Mouse (Mus musculus) bone marrow macrophage, adult 2 months (primary cell): ENCODE results near the gene Prkce. TPM values are rescaled to one million over a fixed set of nuclear protein-coding genes. Genes with fewer than 3 reads are reported as not detected.

Experiments used
- H3K27ac ChIP-seq: 2 replicates; pipeline ENCODE4 v1.5.1; 2012; ENCODE audit warnings: low read depth, low read length; ENCODE audit not compliant: insufficient read depth
- H3K4me1 ChIP-seq: 2 replicates; pipeline ENCODE4 v1.6.1; 2012; ENCODE audit warnings: low read length; ENCODE audit not compliant: control insufficient read depth, insufficient read depth
- H3K4me3 ChIP-seq: 2 replicates; pipeline ENCODE4 v1.5.1; 2012; ENCODE audit warnings: mild to moderate bottlenecking, low read length, moderate library complexity; ENCODE audit not compliant: insufficient read depth
- CTCF ChIP-seq: IDR thresholded peaks from 2 replicates; pipeline ENCODE4 v1.5.1; 2012; ENCODE audit warnings: low read depth, mild to moderate bottlenecking, low read length, moderate library complexity
- POLR2A ChIP-seq: IDR thresholded peaks from 2 replicates; pipeline ENCODE4 v1.6.1; 2012; ENCODE audit warnings: mild to moderate bottlenecking, low read depth, low read length, borderline replicate concordance
- polyA plus RNA-seq: library from polyadenylated mRNA; stranded (reverse); fragments of >200 nt; gene quantifications from 2 replicates; pipeline ENCODE4 v1.2.4, GENCODE M21; 2012; ENCODE audit not compliant: missing spikeins, insufficient read depth, insufficient read length

Gene Prkce
- polyA plus RNA-seq, 1 experiment, result 1.8 TPM

DNA sequence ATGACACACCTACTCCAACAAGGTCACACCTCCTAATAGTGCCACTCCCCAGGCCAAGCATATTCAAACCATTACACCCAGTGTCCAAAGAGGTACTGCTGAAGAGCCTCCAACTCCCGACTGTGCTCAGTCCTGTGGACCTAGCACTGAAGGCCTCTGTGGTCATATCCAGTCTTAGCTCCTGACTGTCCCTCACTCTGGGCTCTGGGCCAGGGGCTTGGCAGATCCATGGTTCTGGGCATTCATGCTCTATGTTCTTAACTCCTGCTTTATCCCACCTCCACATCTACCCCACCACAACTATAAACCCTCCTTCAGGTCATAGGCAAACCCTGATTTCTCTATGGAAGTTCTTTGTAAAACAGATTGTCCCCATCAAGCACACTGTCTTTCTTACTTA, 485.2 kb downstream of the Prkce start:
- TF ChIP-seq POLR2A, result no peak
- no peak for TF ChIP-seq CTCF
- no peak overlapping the region for H3K4me3 ChIP-seq
- H3K27ac ChIP-seq, result no peak overlapping the region

DNA sequence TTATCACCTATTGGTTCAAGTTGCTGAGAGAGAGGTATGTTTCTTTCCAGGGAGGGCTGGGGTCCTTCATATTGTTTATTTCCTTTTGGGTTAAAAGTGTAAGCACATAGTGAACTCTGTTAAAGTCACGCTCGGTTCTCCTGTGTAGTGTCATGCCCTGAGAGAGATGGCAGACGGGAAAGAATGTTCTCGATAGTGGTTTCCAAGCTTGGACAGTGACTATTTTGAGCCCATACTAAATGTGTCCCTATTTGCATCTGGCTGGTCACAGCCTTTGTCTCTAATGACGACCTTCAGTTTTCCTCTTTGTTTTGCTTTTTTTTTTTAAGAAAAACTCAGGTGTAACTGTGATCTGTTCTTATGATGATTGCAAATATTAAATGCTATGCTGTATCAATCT, 488.8 kb downstream of the Prkce start:
- no peak for TF ChIP-seq CTCF
- no peak for TF ChIP-seq POLR2A
- H3K27ac ChIP-seq, result no peak overlapping the region
- H3K4me3 ChIP-seq, result no peak overlapping the region
- no peaks in the 10 kb centered on the region for H3K4me1 ChIP-seq

More for the DNA sequence above, 485.2 kb downstream of the Prkce start:
- H3K4me1 ChIP-seq, result no peaks in the 10 kb centered on the region

- no peak overlapping the region for H3K4me3 ChIP-seq
- TF ChIP-seq POLR2A (no peak), CTCF (no peak)
- no peak overlapping the region for H3K27ac ChIP-seq
- peaks cover 31% of the 10 kb centered on the region for H3K4me1 ChIP-seq
Measured at GRCm38 (mm10) chr17:86662301-86662700, 494.7 kb downstream of the Prkce start.

- H3K4me3 ChIP-seq, result no peak overlapping the region
- TF ChIP-seq POLR2A (no peak), CTCF (no peak)
- peak overlapping the region; percentile 98 for H3K27ac ChIP-seq
- peaks cover 39% of the 10 kb centered on the region for H3K4me1 ChIP-seq
Measured at GRCm38 (mm10) chr17:86663471-86663870, 495.9 kb downstream of the Prkce start.

- Histone ChIP-seq H3K4me3 (no peak overlapping the region), H3K4me1 (peaks cover 36% of the 10 kb centered on the region), H3K27ac (peak overlapping the region; percentile 21; the same call in 1 of the 2 replicates)
- TF ChIP-seq POLR2A, result no peak
Measured at GRCm38 (mm10) chr17:86667836-86668600, 500.4 kb downstream of the Prkce start.

DNA sequence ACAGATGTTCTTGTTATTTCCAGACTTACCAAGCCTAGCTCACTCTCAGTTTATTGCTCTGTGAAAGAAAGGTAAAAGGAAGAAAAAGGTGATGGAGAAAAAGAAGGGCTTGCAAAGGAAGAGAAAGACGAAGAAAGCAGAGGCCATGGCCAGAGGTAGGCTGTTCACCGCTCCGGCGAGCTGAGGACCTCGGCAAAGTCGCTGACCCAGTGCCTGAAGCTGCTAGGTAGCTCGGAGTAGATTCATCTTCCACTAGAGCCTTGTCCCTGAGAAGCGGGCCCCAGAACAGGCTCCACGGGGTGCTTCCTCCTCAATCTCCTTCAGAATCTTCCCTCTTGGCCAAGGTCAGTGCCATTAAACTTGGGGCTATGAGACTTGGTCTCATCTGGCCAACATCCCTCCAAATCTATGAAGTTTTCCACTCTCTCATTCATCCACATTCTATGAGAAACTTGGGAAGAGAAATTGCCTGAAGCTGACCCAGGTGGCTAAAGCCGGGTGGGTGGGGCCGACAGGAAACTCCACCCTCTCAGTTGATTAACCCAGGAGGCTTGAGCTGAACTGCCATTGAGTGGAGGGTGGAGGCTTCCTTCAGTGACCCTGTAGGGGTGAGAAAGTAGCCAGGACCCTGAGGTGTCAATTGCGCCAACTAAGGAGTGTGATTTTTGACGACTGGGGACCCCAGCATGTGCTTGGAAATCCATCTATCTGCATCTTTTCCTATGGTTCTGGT, 502.2 kb downstream of the Prkce start:
- Histone ChIP-seq H3K4me1 (peaks cover 25% of the 10 kb centered on the region), H3K27ac (no peak overlapping the region), H3K4me3 (no peak overlapping the region)
- TF ChIP-seq POLR2A (no peak), CTCF (no peak)

DNA sequence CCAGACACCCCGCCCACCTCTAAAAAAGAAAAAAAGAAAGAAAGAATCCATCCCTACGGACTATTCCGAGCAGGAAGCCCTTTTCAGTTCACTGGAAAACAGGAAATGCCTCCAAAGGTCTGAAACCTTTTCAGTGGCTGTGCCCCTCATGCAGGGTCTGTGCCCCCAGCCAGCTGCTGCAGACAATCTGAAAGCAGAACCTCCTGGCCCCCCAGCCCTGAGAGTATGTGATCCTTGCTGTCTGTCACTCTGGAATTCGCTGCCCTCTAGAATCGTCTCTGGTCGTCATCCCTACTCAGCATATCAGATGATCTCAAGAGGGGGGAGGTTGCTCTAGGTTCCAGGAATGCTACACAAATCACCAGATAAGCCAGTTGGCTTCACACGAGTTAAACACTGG, 503.1 kb downstream of the Prkce start:
- H3K27ac ChIP-seq, result no peak overlapping the region
- H3K4me1 ChIP-seq, result peaks cover 22% of the 10 kb centered on the region
- TF ChIP-seq CTCF, result no peak
- TF ChIP-seq POLR2A, result no peak
- H3K4me3 ChIP-seq, result no peak overlapping the region

DNA sequence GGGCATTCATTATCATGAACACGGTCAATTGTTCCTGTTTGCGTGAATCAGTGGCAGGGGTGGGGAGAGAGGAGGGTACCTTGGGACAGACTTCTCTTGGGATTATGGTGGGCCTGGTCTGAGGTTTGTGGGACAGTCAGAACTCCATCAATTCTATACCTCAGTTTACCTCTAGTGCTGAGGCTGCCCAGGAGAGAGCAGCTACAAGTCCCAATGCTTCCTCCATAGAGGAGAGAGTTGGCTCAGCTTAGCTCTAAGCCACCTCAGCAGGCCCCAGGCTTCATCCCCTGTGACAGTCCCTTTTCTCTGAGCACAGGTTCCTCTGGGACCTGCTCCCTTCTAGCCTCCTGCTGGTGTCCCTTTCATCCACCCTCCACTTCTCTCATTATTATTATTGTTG, 507.4 kb downstream of the Prkce start:
- TF ChIP-seq POLR2A, result no peak
- no peak for TF ChIP-seq CTCF
- no peak overlapping the region for H3K4me3 ChIP-seq
- H3K4me1 ChIP-seq, result peaks cover 13% of the 10 kb centered on the region
- H3K27ac ChIP-seq, result no peak overlapping the region

- H3K27ac ChIP-seq, result no peak overlapping the region
- H3K4me1 ChIP-seq, result peaks cover 13% of the 10 kb centered on the region
- H3K4me3 ChIP-seq, result no peak overlapping the region
- TF ChIP-seq CTCF, result no peak
Measured at GRCm38 (mm10) chr17:86676336-86676735, 508.8 kb downstream of the Prkce start.

DNA sequence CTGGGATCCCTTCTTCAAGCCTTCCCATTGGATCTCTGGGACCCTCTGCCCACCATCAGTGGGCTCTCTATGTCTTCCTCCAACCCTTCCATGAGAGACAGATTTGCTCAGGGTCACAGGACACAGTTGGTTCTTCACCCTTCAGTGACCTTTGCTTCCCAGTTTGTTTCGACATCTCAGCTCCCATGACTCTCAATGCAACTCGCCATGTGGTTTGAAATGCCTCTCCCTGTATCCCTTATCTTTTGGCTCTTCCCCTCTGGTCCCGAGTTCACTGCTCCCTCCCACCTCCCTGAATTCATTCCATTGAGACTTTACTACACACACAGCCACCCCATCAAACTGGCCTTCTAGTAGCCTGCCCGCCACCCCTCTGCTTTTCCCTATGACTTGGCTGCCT, 509.3 kb downstream of the Prkce start:
- H3K4me3 ChIP-seq, result no peak overlapping the region
- no peak for TF ChIP-seq CTCF
- no peak for TF ChIP-seq POLR2A
- peaks cover 13% of the 10 kb centered on the region for H3K4me1 ChIP-seq
- H3K27ac ChIP-seq, result peak overlapping the region; percentile 5; the same call in 1 of the 2 replicates
